Mouse (Mus musculus): ENCODE measurements at regions not wholly inside any gene's neighbourhood (a gene's known extent, or its start where the extent isn't known, plus 50 kb on each side); places are given as distances from the start of the nearest gene placed in this dataset.

DNA sequence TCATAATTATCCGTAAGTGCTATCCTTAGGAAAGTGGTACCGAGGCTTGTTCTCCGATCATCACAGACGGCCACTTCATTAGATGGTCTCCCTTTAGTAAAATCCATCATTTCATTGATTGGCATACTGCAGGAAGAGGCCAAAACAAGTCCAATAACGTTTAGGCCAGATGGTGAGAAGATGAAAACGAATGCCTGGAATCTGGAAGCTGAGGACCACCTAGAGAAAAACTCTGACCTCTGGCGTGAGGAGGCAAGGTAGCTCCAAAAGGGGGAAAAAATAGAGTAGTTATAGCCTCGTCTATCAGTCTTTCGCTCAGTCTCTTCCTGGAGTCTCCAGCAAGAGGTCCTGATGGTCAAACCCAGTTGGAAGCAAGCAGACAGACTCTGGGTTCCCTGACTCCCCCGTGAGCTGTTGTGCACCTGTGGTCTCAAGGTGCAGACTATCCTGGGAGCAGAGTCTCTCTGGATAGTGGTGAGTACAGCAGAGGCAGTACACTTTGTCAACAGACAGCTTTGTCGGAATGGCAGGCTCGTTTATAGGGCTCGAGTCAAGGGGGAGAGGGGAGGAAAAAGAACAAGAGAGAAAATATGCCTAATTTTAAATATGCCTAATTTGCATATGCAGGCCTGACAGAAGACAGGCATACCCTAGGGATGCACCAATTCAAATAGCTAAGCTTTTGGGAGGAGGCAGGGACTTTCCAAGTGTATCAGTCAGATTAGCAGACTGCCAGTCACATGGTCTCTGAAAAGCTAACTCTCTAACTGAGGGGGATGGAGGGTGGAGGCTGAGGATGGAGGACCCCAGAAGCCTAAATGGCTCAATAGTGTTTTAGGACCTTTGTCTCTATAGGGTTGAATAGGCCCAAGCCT lies 73.0 kb upstream of the Atp2b1 start:
- no peak for DNase-seq (ENCODE audit: low spot score)

DNA sequence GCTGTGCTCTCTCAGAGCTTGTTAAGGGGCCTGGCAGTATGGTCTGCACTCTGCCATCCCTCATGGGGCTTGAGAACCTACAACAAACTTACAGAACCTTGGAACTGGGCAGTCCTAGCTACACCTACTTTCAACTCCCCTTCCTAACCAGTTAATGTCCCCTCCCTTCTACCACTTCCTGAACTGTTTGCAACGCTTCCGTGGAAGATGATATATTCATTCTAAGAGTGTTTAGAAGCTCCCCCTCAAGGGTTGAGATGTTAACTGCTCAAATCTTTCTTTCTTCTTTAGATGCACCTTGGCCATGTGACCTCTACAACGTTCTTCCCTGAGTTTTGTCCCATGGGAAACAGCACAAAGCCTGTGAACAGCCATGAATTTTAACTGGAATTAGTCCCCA lies 72.3 kb upstream of the Atp2b1 start:
- no peak for DNase-seq (ENCODE audit: low spot score)

DNA sequence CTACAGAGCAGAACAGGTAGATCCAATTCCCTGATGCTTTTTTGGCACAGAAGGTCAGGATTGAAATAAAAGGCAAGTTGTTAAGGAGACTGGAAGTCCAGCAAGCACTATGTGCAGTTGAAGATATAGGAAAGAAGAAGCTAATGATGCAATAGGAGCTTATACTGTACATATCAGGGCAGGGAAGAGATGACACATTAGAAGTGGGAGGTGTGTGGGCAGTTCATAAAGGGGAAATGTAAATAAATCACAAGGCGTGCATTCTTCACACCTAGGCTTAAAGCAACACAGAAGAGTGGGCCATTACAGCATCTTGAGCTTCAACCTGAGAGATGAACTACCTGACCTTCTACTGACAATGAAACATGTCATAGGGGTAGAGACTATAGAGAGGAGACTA lies 71.5 kb upstream of the Atp2b1 start:
- no peak for DNase-seq (ENCODE audit: low spot score)

DNA sequence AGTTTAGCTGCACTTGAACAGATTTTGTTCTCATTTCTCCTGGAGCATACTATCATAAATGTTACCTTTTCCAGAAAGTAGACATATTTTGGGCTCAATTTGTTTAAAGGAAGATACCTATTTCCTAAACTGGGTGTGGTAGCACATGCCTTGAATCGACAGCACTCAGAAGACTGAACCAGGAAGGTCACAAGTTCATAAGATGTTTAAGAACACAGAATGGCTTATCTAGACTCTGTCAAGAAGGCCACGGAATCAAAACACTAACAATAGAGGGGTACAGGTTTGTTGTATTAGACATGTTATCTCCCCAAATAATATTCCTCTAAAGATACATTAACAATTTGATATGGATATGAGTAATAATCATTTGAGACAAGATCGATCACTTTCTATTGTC lies 64.4 kb upstream of the Atp2b1 start:
- DNase-seq (ENCODE audit: low spot score) = no peak

DNA sequence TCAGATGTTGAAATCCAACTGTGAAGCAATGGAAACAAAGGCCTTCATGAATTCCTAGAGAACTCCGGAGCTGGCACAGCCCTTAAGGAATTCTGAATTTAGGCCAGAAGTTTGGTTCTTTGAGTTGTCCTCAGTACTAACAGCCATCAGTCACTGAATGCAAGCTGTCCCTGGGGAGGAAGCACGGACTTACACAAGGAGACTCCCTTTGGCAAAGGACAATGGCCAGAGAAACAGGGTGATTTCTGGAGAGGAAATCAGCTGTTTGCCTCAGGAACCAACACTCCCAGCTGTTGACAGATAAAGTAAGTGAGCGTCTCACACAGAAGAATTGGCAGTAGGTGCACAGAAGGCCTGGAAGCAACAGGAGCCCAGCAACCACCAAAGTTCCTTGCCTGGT lies 56.8 kb upstream of the Atp2b1 start:
- DNase-seq (ENCODE audit: low spot score) = no peak

DNA sequence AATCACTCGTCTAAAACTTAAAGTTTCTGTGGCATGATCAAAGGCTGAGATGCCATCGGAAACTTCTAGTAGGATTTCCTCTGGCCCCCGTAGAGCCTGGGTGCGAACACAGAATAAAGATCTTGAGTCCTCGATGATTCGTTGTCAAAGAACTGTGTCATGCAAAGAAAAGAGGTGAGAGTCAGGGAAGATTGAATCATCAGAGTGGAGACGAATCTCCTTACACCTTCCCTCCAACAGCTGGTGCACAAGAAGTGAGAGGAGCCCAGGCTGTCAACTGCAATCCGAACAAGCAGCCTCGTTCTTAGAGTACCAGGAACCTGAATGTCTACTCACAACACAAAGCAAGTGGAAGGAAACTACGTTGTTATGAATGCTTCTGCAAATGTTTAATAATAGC lies 52.7 kb upstream of the Atp2b1 start:
- DNase-seq (ENCODE audit: low spot score) = no peak

DNA sequence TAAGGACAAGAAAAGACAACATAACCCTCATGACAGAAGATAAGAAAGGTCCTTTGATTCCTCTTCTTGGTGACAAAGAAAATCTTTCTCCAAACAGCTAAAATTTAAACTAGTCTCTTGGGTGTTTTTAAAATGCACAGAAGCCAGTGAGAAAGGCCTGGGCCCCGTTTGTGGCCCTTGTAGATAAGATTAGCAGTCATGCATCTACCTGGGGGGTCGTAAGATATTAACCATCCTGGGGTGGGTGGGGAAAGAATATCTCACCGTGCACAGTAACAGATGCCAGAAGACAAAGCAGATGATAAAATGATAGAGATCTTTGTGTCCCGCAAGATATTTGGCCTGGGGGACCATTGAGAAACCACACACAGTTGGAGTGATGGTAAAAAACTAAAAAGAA lies 51.5 kb upstream of the Atp2b1 start:
- no peak for DNase-seq (ENCODE audit: low spot score)

DNA sequence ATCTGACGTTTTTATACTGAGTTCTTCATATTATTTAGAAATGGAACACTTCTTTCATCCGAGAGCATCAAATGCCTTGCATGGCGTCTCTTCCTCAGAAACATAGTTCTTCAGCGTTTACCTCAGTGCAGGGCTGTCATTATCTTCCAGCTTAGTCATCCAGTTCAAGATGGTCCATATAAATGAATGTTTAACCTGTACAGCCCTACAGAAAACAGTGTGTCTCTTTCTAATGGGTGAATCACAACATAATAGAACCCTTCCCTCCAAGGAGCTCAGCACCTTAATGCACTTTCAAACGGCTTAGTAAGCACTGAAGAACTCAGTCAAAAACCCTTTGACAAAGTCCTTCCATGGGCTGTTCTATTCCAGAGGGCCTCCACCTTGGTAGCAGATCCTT lies 49.8 kb upstream of the Atp2b1 start:
- DNase-seq (ENCODE audit: low spot score) = no peak

Measured in ovary, postnatal 14 days (tissue).